In the genomic region with DNA sequence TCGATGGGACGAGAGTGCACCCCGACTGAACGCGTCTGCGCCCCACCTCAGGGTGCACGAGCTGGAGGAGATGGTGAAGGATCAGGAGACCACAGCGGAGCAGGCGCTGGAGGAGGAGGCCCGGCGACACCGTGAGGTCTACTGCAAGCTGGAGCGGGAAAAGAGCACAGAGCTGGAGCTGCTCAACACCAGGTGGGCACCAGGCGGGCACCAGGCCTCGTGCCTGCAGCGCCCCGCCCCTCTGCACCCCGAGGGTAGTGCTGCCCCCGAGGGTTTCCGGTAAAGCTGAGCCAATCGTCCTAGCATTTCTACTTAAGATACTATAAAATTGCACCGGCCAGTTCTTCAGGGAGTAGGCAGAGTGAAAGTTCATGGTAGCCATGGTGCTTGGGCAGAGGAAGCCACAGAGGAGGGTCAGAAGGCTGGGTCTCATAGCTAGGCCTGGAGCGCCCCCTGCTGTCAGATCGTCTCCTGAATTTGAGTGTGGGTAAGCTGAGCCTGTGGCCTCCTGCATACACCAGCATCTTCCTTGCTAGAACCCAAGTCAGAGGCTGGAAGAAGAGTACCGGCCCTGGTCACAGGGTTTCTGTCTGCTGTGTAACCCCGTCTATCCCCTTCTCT, we compare ENCODE assay signal across 7 mouse cellular contexts.
DNase-seq lines count a peak whose midpoint lies in the region; ATAC-seq lines count a peak whose summit lies in the region.

No protein-coding gene starts in this region.

- H3K4me2 ChIP-seq in midbrain, embryonic 14.5 days (ENCODE audit: low read length), result no peak overlapping the region

- H3K27me3 ChIP-seq in midbrain, embryonic 14.5 days (ENCODE audit: control insufficient read depth, insufficient read depth, low read length), result no peaks in the 10 kb centered on the region

- peak; percentile 48; the same call in 1 of the 2 replicates for ATAC-seq in midbrain, embryonic 14.5 days (ENCODE audit: low FRiP score, low TSS enrichment)

- peaks cover 50% of the 10 kb centered on the region for H3K36me3 ChIP-seq in midbrain, embryonic 14.5 days (ENCODE audit: control insufficient read depth, insufficient read depth, low read length)

- no peak overlapping the region for H3K4me3 ChIP-seq in midbrain, embryonic 14.5 days (replicated peaks; ENCODE audit: low read depth, low read length)

- intact Hi-C loops in left cerebral cortex, postnatal 4 days (cut with DNase I), result loop anchor here (5.0 kb wide), 1 partner anchor 99 kb away; no protein-coding TSS in a partner anchor

- 68% methylated on average over 26 of the region's 26 CpGs for WGBS in midbrain, embryonic 14.5 days

- no peak overlapping the region for H3K9ac ChIP-seq in midbrain, embryonic 14.5 days (replicated peaks; ENCODE audit: low read length)

- no peak overlapping the region for H3K27ac ChIP-seq in midbrain, embryonic 14.5 days (replicated peaks; ENCODE audit: low read depth, low read length)

- DNase-seq in adrenal gland, adult 2 months, result peak; percentile 87
- peak; percentile 95 for DNase-seq in embryo, embryonic 10.5 days (ENCODE audit: low spot score)
- peak; percentile 84 to 88 for DNase-seq in gastrocnemius, postnatal 4 days (ENCODE audit: low spot score in 2 of 2)
- DNase-seq in kidney, adult 11 months, result peak; percentile 81
- DNase-seq in left cerebral cortex, postnatal 4 days, result peak; percentile 93
- DNase-seq in midbrain, embryonic 14.5 days, result peak; percentile 94
- peak; percentile 64 for DNase-seq in spleen, adult 12 weeks (ENCODE audit: low spot score)

- H3K9me3 ChIP-seq in midbrain, embryonic 14.5 days (ENCODE audit: control insufficient read depth, low read length), result no peaks in the 10 kb centered on the region

- no peaks in the 10 kb centered on the region for H3K4me1 ChIP-seq in midbrain, embryonic 14.5 days (ENCODE audit: control insufficient read depth, insufficient read depth, low read length)
